Mouse (Mus musculus): ENCODE measurements at regions not wholly inside any gene's neighbourhood (a gene's known extent, or its start where the extent isn't known, plus 50 kb on each side); places are given as distances from the start of the nearest gene placed in this dataset.
"Not testable (repeated sequence)": the region's sequence is repeated elsewhere in the genome, so short reads cannot be mapped to it uniquely, and the experiment has no call there.

DNA sequence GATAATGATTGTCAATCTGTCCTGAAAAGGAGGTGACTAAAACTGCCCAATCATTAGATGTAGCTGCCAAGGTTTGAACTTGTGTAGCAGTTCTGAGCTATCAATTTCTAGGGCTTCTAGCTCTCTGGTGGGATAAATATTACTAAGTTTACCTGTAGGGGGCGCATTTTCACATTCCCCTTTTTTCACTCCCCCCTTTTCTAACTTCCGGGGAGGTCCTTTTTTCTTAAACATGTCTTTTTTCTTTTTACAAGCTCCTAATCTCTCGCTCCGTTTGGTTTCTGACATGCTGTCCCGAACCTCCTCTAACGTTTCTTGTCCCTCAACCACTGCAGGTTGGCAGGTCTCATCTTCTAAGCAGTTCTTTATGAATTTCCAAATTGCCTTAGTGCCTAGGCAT lies 2129.0 kb downstream of the Cntnap5b start:
- DNase-seq (ENCODE audit: low read depth in 2 of 2, low spot score in 2 of 2): not testable (repeated sequence)

DNA sequence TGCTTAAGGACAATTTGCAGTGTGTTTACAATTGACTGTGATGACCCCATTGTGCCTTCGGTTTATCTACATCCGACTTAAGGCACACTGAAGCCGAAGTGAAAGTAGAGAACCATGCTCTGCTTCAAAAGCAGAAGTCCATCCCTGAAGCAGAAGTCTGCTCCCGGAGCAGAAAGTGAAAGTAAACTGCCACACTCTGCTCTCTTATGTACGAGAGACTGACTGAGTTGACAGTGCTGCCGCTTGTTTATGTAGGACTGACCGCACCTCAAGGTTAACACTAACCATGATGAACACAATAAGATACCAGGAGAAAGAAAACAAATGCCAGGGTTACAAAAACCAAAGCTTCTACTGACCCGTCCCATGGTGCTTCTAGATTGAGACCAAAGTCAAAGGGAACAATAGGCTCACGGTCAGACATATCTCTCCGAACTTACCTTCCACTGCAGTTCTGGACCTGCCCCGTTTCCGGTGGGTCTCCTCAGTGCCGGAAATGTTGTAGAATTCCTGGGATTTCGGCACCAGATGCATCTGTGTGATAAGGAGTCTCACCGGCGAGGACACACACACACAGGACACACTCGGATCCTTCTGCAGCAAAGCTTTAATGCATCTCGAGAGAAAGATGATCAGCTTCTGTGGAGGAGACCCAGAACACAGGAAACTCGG lies 2129.7 kb downstream of the Cntnap5b start:
- DNase-seq (ENCODE audit: low read depth in 2 of 2, low spot score in 2 of 2): peak; percentile 2 to 4

DNA sequence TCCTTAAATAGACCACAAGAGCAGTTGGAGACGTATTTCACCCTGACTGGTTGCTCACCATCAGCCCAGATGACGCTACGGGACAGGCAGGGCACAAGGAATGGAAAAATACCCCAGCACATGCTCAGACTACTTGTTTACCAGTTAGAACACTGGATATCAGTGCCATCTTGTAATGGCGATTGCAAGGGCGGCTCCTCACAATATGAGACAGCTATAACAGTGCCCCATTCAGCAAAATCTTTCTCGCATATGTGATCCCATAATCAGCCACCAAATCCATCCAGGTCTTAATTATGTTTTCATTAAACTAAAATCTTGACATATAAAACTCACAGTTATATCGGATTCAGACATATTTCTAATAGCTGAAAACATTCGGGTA lies 2130.3 kb downstream of the Cntnap5b start:
- peak; percentile 20 to 26 for DNase-seq (ENCODE audit: low read depth in 2 of 2, low spot score in 2 of 2)

DNA sequence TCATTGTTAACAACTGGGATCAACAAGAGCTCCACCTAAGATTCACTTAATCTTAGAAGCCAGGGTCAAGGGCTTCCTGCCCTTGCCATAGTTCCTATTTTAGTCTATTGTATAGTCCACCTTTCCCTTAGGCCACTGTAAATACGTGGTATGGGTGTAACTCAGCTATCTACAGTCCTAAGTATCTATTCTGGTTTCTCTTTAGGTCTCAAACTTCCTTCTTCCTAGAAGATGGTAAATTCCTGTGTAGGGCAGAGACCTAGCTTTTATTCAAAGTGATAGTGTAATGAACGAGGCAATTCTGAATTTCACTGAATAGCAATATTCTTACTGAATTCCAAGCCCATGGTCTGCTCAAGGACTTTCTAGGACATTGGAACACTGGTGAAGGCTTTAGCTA lies 2144.4 kb downstream of the Cntnap5b start:
- DNase-seq (ENCODE audit: low read depth in 2 of 2, low spot score in 2 of 2): not testable (repeated sequence)

DNA sequence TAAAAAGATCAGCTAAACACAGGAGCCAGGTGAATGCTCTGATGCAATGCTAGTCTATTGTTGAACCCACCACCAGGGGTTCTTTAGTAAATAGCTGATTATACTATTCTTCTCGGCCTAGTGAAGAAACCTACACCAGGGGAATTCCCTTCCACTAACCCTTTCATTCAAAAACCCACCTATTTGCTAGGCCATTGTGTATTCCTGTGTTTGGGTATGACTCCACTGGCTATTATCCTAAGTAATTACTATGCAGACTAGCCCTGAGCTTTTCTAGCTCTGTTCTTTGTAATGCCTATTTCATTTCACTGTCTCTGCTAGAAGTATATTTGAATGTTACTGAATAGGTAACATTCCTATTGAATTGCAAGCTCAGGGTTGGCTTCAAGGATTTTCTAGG lies 2146.3 kb downstream of the Cntnap5b start:
- DNase-seq (ENCODE audit: low read depth in 2 of 2, low spot score in 2 of 2): no peak

DNA sequence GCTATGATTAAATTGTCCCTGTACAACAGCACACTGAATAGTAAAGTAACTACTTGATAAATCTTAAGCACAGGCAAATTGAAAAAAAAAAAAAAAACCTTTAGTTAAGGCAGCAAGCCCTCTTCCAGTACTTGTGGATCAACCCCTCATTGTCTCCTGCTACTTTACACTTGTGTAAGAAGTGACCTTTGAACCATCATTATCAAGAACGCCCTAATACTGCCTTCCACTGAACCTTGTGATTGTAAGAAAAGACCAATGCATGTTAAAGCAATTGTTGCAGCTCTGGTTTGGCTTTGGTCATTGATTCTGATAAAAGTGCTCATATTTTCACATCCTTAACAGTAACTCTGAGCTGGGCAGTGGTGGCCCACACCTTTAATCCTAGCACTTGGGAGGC lies 2168.5 kb downstream of the Cntnap5b start:
- DNase-seq (ENCODE audit: low read depth in 2 of 2, low spot score in 2 of 2): no peak
